Mouse (Mus musculus) kidney, adult 8-10 months (tissue): ENCODE measurements at regions not wholly inside any gene's neighbourhood (a gene's known extent, or its start where the extent isn't known, plus 50 kb on each side); places are given as distances from the start of the nearest gene placed in this dataset.

Experiments
- DNase-seq, 2 experiments: peaks; one replicate each; pipeline ENCODE4 v3.0.0; 2022

DNA sequence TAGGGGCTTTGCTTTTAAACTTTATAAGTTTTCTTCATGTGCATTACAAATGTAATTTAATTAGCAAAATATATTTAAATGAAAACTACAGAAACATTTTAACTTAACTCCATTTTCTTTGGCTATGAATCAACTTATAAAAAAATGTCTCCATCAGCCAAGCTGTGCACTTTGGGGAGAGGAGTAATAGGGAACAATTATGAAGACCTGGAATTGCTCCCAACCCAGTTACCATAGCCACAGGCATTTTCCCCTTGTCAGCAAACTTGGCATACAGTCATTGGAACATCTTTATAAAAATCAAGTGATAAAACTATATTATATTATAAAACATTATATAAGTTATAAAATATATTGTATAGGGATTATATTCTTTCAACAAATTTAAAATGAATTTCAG lies 65.0 kb downstream of the Atxn7l3b start:
- no peak for DNase-seq

DNA sequence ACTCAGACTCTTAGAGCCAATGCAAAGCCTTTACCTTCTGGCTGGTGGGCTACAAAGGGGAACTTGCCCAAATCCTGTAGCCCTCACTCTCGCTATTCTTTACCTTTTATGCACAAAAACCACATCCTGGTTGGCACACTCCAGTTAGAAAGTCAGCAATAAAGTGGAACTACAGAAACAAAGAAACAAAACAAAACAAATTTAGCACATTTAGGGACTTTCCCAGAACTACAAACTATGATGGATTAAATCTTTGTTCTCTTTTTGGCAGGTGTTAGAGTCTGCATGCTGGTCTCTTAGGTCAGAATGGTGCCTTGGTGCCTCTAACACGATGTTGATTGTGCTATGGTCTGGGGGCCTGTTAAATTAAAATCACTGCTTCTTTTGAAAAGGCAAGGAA lies 65.4 kb downstream of the Atxn7l3b start:
- DNase-seq, result no peak

DNA sequence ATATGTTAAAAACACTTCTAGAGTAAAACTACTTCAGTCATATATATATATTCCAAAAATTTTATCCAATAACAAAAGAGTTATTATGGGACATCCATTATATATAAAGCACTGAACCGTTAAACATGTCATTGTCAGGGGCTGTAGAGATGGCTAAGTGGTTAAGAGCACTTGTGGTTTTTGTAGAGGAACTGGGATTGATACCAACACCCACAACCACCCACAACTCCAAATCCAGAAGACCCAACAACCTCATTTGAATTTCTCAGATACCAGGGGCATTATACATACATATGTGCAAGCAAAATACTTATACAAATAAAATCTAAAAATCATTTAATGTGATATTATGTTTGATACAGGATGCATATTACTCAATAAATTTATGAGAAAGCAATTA lies 76.8 kb downstream of the Atxn7l3b start:
- no peak for DNase-seq

DNA sequence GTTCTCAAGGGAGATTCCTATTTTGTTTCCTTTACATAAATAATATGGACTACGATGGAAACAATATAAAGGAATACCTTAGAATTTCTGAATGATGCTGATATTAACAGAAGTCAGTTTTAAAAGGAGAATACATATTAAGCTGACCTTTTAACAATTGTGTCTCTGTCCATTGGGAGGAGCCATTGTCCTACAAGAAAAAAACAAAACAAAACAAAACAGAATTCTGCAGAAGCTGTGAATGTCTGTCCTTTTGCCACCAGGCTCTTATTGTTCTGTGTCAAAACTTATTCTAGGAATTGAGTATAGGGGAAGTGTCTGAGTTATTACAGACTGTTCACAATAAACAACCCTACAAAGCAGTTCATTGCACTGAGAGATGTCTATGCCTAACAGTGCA lies 82.6 kb downstream of the Atxn7l3b start:
- DNase-seq, result no peak

DNA sequence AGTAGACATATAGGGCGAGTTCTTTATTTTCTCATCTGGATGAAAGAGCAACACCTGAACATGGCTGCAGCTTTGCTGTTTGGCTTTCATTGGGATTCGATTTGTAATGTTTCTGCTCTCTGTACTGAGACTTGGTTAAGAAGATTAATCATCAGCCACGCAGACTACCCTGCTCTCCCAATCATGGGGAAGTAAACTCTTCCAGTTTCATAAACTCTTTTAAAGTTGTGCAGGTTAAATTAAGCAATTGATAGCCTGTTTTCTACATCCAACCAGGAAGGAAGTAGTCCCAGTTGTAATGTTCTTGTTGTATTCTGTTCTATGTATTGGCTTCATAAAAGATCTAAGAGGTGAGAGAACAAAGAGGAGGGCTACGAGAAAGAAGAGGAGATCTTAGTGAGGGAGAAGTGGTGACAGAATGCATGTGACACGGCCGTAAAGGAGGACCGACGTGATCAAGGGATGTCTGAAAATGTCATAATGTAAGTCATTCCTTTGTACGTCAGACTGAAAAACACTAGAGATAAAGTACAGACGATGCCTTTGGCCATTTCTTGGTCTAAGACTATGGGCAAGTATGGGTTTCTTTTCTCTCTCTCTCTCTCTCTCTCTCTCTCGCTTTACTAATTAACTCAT lies 91.3 kb downstream of the Atxn7l3b start:
- no peak for DNase-seq

DNA sequence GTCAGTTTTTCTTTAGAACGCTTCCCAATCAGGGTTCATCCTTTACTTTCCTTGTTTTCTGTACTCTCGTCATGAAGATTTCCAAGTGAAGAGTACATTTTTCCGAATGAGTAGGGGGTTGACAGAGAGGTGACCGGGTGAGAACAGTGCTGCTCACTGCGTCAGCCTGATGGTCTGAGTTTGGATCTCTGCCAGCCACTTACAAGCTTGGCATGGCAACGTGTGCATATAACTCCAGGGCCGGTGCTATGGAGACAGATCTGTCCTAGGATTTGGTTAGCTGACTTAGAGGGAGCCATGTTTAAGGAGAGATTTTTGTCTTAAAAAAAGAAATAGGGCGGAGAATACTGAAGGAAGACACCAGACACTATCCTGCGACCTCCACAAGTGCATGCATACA lies 92.8 kb downstream of the Atxn7l3b start:
- DNase-seq, result no peak

DNA sequence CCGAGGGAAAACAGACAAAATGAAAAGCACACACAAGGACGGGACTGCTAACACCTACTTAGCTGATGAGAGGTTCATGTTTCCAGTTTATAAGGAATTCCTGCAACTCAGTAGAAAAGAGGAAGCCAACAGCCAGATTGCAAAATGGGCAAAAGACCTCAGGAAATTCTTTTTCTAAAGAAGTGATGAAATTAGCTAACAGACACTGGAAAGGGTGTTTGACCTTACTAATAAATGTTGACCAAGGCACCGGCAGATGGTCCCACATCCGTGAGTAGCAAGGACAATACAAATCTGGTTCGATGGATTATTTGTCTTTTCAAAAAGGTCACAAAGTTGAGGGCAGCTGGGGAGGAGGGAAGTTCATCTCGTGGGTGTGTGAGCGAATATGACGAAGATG lies 93.3 kb downstream of the Atxn7l3b start:
- DNase-seq, result no peak

DNA sequence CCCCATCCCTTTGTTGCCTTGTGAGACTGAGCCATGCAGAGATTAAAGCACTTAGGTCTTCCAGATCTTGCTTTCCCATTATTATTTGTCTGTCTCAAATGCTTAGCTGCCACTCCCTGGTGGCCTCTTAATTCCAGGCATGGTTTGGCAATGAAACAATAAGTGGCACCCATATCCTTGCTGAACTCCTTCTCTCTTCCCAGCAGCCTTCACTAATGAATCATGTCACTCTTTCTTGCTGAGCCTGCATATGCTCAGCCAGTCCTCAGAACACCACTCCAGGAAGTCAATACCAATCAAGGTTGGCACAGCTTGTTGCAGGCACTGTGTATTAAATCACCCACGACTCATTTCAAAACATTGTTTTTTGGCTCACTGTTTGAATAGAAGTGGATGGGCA lies 118.6 kb downstream of the Atxn7l3b start:
- DNase-seq, result no peak

DNA sequence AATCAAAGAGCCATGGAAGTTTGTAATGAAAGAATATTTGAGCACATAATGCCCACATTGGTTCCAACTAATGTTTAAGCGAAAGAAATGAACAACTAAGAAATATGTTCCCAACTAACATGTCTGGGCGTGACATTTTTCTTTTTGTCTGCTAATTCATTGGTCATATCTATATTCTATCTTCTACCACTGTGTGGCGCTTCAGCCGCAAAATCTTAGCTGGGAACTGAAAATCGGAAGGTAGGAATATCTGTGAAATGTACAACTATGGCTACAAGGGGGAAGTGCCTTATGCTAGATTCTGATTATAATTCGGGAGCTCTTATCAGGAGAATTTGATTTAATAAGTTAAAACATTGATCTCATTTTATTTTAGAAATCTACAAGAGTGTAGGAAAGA lies 125.2 kb downstream of the Atxn7l3b start:
- no peak for DNase-seq

DNA sequence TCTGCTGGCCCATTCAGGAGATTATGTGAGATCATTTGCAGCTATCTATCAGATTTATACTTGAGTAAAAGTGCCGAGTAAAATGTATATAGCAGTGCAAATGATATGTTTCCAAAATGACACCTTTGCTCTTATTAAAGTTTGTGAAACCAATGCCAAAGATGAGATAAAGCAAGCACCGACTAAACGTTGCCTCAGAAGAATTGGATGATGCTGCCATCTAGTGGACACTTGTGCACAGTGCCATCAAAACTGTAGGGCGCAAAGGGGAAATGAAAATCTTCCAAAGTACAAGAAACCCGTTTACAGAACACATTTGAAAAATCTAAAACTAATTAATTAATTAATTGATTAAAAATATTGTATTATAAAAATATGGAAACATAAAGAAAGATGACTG lies 127.2 kb downstream of the Atxn7l3b start:
- peak; percentile 1 to 24 for DNase-seq

DNA sequence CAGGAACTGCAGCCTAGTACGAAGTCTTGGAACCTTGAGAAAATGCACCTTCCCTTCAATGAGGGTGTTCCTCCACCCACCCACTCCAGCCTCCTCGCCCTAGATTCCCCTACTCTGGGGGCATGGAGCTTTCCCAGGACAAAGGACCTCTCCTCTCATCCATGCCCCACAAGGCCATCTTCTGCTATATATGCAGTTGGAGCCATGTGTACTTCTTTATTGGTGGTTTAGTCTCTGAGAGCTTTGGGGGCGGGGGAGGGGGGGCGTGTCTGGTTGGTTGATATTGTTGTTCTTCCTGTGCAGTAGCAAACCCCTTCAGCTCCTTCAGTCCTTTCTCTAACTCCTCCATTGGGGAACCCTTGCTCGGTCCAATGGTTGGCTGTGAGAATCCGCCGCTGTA lies 130.2 kb downstream of the Atxn7l3b start:
- no peak for DNase-seq

DNA sequence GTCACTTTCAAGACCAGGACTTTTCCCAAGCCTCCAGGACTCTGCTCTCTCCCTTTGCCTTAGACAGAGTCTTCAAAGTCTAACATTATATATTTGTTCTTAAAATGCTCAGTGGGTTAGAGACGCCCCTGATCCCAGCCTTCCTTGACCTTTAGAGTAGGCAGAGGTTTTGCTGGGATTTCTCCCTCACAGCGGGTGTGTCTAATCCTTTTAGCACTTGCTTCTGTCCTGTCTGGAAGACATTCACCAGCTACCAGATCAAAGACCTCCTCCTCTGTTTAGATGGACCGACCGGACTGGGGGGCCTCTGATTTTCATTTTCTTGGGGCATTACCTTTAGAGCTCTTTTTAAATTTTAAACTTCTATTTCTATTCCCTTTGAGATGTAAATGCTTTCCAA lies 130.7 kb downstream of the Atxn7l3b start:
- DNase-seq, result no peak

DNA sequence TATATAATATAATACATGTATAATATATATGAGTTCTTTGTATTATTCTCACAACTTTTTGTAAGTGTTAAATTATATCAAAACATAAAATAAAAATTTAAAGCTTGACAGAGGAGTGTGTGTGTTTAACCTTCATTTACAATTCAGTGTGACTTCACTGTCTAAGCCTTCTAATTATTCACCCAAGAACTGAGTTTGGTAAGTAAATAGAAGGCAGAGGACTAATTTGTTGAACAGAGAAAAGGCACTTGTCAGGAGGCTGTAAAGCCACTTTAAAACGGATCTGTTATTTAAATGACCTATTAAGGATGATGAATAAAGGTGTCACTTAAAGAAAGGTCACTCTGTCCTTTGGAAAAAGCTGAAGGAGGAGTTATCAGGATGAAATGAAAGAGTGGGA lies 132.9 kb downstream of the Atxn7l3b start:
- DNase-seq, result no peak

DNA sequence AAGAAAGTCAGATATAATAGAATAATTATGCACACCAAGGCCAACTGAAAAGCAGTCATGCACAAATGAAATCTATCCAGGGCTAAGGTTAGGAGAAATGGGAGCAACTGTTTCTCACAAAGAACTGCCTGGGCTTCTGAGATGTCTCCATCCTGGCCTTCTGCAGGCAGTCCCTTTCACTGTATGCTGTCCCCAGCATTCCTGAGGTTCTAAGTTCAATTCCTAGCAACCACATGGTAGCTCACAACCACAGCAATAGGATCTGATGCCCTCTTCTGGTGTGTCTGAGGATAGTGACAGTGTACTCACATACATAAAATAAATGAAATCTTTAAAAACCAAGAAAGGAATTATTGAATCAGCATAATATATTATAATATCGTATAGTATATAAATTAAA lies 133.3 kb downstream of the Atxn7l3b start:
- DNase-seq, result no peak

DNA sequence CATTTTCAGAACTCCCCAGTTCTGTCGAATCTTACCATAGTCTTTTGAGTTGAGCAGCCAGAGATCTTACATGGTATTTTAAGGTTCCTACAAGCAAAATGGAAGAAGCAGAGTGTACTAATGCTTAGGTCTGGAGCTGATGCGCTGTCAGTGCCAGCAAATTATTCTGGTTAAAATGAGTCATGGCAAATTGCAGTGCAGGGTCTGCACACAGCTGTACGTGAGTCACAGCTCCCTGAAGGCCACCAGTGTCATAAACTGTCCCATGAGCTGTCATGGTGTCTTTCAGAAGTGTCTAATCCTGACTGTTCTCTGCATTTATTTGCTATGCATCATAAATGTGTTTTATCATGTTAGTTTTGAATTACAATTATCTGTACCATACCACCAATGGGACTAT lies 140.6 kb downstream of the Atxn7l3b start:
- DNase-seq, result no peak

DNA sequence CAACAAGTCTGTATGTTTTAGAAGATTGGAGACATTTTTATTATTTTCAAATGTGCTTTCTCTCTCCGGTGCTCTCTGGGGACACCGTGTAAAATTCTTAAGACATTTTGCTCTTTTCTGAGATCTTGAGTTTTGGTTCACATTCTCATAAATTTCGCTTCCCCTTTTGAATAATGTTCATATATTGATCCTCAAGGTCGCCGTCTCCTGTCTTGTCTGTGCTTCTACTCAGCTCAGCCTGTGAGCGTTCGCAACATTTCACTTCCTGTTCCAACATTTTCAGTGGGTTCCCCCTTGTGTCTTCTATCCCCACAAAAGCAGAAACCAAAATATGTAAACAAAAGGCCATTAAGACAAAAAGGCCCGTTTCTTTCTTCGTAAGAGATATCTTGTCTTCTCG lies 154.5 kb downstream of the Atxn7l3b start:
- DNase-seq, result no peak

DNA sequence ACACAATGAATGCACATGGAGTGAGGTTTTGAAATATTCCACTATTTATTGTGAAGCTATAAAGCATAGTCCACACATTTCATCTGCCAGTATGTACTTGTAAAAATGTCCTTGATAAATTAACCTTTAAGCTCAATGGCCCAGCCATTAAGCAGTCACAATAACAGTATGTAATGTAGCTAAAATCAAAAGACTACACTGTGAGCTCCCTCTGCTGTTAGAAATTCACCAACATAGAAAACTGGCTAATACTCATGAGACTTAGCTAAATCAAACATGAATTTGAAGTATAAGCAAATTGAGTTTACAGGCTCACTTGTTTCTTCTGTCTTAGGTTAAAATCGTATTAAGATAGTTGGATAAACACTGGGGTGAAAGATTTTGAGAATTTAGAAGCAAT lies 182.1 kb downstream of the Atxn7l3b start:
- no peak for DNase-seq

DNA sequence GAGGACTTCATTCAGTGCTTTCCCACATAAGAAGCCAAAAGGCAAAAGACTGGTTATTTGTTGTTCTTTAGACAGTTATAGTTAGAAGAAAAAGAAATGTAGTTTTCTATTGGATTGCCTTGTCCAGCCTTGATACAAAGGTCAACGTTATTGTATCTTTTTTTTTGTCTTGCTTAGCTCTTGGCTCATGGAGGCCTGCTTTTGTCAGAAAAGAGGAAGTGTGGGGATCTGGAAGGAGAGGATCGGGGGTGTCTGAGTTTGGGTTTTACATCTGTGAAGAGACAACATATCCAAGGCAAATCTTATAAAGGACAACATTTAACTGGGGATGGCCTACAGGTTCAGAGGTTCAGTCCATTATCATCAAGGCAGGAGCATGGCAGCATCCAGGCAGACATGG lies 185.3 kb downstream of the Atxn7l3b start:
- DNase-seq, result no peak

DNA sequence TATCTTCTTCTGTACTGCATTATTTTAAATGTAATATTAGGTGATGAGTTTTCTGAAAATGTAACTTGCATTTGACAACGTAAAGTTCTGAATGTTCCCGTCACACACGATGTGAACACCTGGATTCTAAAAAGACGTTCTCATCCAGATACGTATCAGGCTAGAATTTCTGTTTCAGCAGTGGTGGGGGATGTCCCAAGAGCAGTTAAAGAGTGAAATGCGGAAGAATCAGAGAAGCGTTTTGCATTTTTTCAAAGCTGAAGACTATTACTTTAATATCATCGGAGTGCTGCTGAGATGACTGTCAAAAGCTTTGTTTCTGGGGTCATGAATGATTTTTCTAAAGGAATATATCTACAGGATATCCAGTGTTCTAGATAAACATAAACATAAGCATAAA lies 186.7 kb downstream of the Atxn7l3b start:
- no peak for DNase-seq
